9 mouse cellular contexts compared by ENCODE assay signal in the genomic region with DNA sequence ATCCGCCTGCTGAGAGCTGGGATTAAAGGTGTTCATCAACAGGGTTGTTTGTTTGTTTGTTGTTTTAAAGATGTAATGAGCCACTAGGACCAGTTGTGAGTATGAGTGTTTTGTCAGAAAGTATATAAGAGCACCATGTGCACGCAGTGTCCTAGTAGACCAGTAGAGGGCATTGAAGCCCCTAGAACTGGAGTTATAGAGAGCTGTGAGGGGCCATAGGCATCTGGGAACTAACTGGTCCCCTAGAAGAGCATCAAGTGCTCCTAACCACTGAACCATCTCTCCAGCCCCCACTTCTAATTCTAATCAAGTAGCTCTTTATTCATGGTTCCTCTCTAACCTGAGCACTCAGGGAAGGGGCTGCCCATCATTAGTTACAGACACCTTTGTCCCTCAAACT. TPM values are rescaled to one million over a fixed set of nuclear protein-coding genes. Genes with fewer than 3 reads are reported as not detected.
DNase-seq lines count a peak whose midpoint lies in the region; ATAC-seq and TF ChIP-seq lines count a peak whose summit lies in the region.
"Had no signal": no experiment of that assay in that cellular context is flagged by ENCODE, and none has a peak within 500 bp of the region (broad histone marks: within the 10 kb centered on the region; RNA-seq: fewer than 3 reads in every experiment).

No protein-coding gene starts in this region.

- 81% methylated on average over 2 of the region's 2 CpGs for WGBS in heart, postnatal 0 days
- WGBS in heart, embryonic 11.5 days (ENCODE audit: insufficient replicate concordance) = 75% methylated on average over 2 of the region's 2 CpGs
- WGBS in thymus, adult 2 months = 96% methylated on average over 2 of the region's 2 CpGs

- no peak for DNase-seq in heart, postnatal 0 days (ENCODE audit: low spot score)
- DNase-seq in thymus, adult 2 months = peak; percentile 59
- DNase-seq in thymus, adult 18-20 months = no peak
- no peak for DNase-seq in gastrocnemius, postnatal 36 days
- no peak for DNase-seq in right cerebral cortex, adult 2 months (ENCODE audit: low spot score in 2 of 2)
- no peak for DNase-seq in cerebellum, adult 8-10 months

- no peak for TF ChIP-seq EP300 in heart, postnatal 0 days (IDR thresholded peaks at IDR 0.05; ENCODE audit: low read depth)

- peaks cover 57% of the 10 kb centered on the region for H3K36me3 ChIP-seq in heart, postnatal 0 days (replicated peaks; ENCODE audit: control insufficient read depth, insufficient read depth, low read length)
- H3K36me3 ChIP-seq in heart, embryonic 11.5 days (ENCODE audit: control insufficient read depth, insufficient read depth, low read length) = peaks cover 8% of the 10 kb centered on the region
- peaks cover 44% of the 10 kb centered on the region for H3K36me3 ChIP-seq in thymus, adult 2 months (ENCODE audit: control insufficient read depth, insufficient read depth, low read length)

- ATAC-seq in heart, postnatal 0 days (ENCODE audit: insufficient read depth, low read depth) = no peak
- ATAC-seq in heart, embryonic 11.5 days (replicated peaks; ENCODE audit: insufficient number of reproducible peaks, low FRiP score, low TSS enrichment) = no peak
- ATAC-seq in granulocyte monocyte progenitor cell, adult 5-6 weeks (replicated peaks; ENCODE audit: poor library complexity, severe bottlenecking) = peak; percentile 45

- peak; percentile 42 for TF ChIP-seq CTCF in heart, postnatal 0 days (IDR thresholded peaks at IDR 0.05; ENCODE audit: low read depth)
- no peak for TF ChIP-seq CTCF in thymus, adult 2 months (IDR thresholded peaks at IDR 0.05; ENCODE audit: borderline replicate concordance, control insufficient read depth, extremely low read depth, insufficient read depth, low read length, poor library complexity)

- H3K27ac ChIP-seq in heart, postnatal 0 days (ENCODE audit: low read depth) = no peak overlapping the region
- H3K27ac ChIP-seq in heart, embryonic 11.5 days (ENCODE audit: low read depth, low read length) = no peak overlapping the region
- no peak overlapping the region for H3K27ac ChIP-seq in thymus, adult 2 months (ENCODE audit: control insufficient read depth, insufficient read depth, low read length)

- no peak overlapping the region for H3K4me3 ChIP-seq in heart, postnatal 0 days (ENCODE audit: low read depth, low read length)
- no peak overlapping the region for H3K4me3 ChIP-seq in heart, embryonic 11.5 days (ENCODE audit: low read depth, low read length)
- H3K4me3 ChIP-seq in thymus, adult 2 months (ENCODE audit: control insufficient read depth, insufficient read depth, low read length) = no peak overlapping the region
- H3K4me3 ChIP-seq: megakaryocyte, embryonic 14.5 days had no signal

- no peak overlapping the region for H3K9ac ChIP-seq in heart, postnatal 0 days (replicated peaks; ENCODE audit: low read depth, low read length)
- H3K9ac ChIP-seq in heart, embryonic 11.5 days (ENCODE audit: low read depth, low read length) = no peak overlapping the region

- H3K4me2 ChIP-seq in heart, postnatal 0 days (ENCODE audit: low read depth, low read length) = no peak overlapping the region
- H3K4me2 ChIP-seq in heart, embryonic 11.5 days = no peak overlapping the region

- H3K9me3 ChIP-seq in heart, postnatal 0 days (replicated peaks; ENCODE audit: control insufficient read depth, low read length) = no peaks in the 10 kb centered on the region
- no peaks in the 10 kb centered on the region for H3K9me3 ChIP-seq in heart, embryonic 11.5 days (replicated peaks; ENCODE audit: control insufficient read depth, low read length)
- H3K9me3 ChIP-seq: megakaryocyte, embryonic 14.5 days had no signal

- peaks cover 6% of the 10 kb centered on the region; the same call in 1 of the 2 replicates for H3K4me1 ChIP-seq in heart, postnatal 0 days (ENCODE audit: control insufficient read depth, insufficient read depth)
- 0 out of 2 replicates have a peak, but pooled peaks cover 3% of the 10 kb centered on the region for H3K4me1 ChIP-seq in heart, embryonic 11.5 days (ENCODE audit: control insufficient read depth, insufficient read depth, low read length)
- peaks cover 13% of the 10 kb centered on the region for H3K4me1 ChIP-seq in thymus, adult 2 months (replicated peaks; ENCODE audit: control insufficient read depth, insufficient read depth, low read length)

- TF ChIP-seq POLR2A in thymus, adult 2 months (IDR thresholded peaks at IDR 0.05; ENCODE audit: control insufficient read depth, extremely low read depth, insufficient read depth, low read length, poor library complexity) = no peak

- H3K27me3 ChIP-seq in heart, postnatal 0 days (ENCODE audit: control insufficient read depth, insufficient read depth, low read length) = no peaks in the 10 kb centered on the region
- H3K27me3 ChIP-seq in heart, embryonic 11.5 days (ENCODE audit: control insufficient read depth, insufficient read depth, low read length) = no peaks in the 10 kb centered on the region
- no peaks in the 10 kb centered on the region for H3K27me3 ChIP-seq in thymus, adult 2 months (ENCODE audit: control insufficient read depth, insufficient read depth, low read length)
- H3K27me3 ChIP-seq: megakaryocyte, embryonic 14.5 days had no signal

- intact Hi-C loops in gastrocnemius, postnatal 36 days (cut with DNase I) = no loop called here

RNA-seq across cellular contexts. Expression of a gene that starts 13.9 kb away (rescaled TPM):
- total RNA-seq in heart, postnatal 0 days (2014; rRNA removed; ENCODE audit: low replicate concordance) = 51.3 and 57.1 TPM in 2 replicates
- 44.6 and 48.4 TPM in 2 replicates for polyA plus RNA-seq in heart, postnatal 0 days (2015; fragmentation: Nextera tagmentation; extraction: Ambion mirVana)
- polyA plus RNA-seq in heart, embryonic 11.5 days (2014; fragmentation: Nextera tagmentation; extraction: Ambion mirVana) = 52.0 and 55.6 TPM in 2 replicates
- polyA plus RNA-seq in thymus, adult 2 months (2012; rRNA removed) = 249 and 256 TPM in 2 replicates
- total RNA-seq in granulocyte monocyte progenitor cell, adult 5-6 weeks (2014; fragmentation: Nextera tagmentation) = 127 and 145 TPM in 2 replicates
- 85.9 and 86.0 TPM in 2 replicates for total RNA-seq in granulocyte monocyte progenitor cell, adult 5-6 weeks (2017)
- total RNA-seq in gastrocnemius, postnatal 36 days (2021) = 10 to 100 TPM; 12.7 to 14.1 TPM

RNA-seq across cellular contexts. Expression of a gene that starts 14.0 kb away (rescaled TPM):
- 106 and 109 TPM in 2 replicates for total RNA-seq in heart, postnatal 0 days (2014; rRNA removed; ENCODE audit: low replicate concordance)
- polyA plus RNA-seq in heart, postnatal 0 days (2015; fragmentation: Nextera tagmentation; extraction: Ambion mirVana) = 159 and 165 TPM in 2 replicates
- polyA plus RNA-seq in heart, embryonic 11.5 days (2014; fragmentation: Nextera tagmentation; extraction: Ambion mirVana) = 133 and 142 TPM in 2 replicates
- polyA plus RNA-seq in thymus, adult 2 months (2012; rRNA removed) = 60.6 and 64.2 TPM in 2 replicates
- 81.7 and 107 TPM in 2 replicates for total RNA-seq in granulocyte monocyte progenitor cell, adult 5-6 weeks (2014; fragmentation: Nextera tagmentation)
- 58.6 and 66.2 TPM in 2 replicates for total RNA-seq in granulocyte monocyte progenitor cell, adult 5-6 weeks (2017)
- 10 to 100 TPM; 39.0 to 42.6 TPM for total RNA-seq in gastrocnemius, postnatal 36 days (2021)
